Comparison of ENCODE assay signal across 15 mouse cellular contexts in the genomic region with DNA sequence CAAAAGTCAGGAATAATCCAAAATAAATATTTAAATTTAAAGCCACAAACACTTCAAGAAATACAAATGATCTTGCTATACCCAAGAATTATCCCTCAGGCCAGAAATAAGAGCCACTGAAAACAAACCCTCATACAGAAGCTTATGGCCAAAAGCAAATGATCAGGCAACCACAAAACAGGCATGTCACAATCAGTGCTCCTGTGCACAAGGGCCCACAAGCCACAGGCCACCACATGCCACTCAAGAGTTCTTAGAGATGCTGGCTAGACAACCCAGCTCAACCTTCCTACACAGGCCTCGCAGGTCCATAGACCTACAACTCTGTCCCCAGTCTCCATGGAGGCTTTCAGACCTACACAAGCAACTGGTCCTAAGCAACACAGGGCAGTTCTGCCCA.
DNase-seq lines count a peak whose midpoint lies in the region; ATAC-seq lines count a peak whose summit lies in the region.
"Had no signal": no experiment of that assay in that cellular context is flagged by ENCODE, and none has a peak within 500 bp of the region (broad histone marks: within the 10 kb centered on the region; RNA-seq: fewer than 3 reads in every experiment).

No protein-coding gene starts in this region.

- no peaks in the 10 kb centered on the region; the same call in 1 of the 2 replicates for H3K27me3 ChIP-seq in heart, embryonic 12.5 days (replicated peaks)
- H3K27me3 ChIP-seq in stomach, embryonic 16.5 days (ENCODE audit: control insufficient read depth, insufficient read depth, low read length), result no peaks in the 10 kb centered on the region
- H3K27me3 ChIP-seq: CH12.LX; liver, embryonic 15.5 days had no signal

- H3K9ac ChIP-seq in heart, embryonic 12.5 days, result peak overlapping the region; percentile 56
- peak overlapping the region; percentile 29; the same call in 1 of the 2 replicates for H3K9ac ChIP-seq in stomach, embryonic 16.5 days (ENCODE audit: low read length)
- H3K9ac ChIP-seq: hindbrain, embryonic 14.5 days; liver, embryonic 15.5 days had no signal

- no peak for DNase-seq in heart, adult 11 months
- peak; percentile 63 to 73 for DNase-seq in lung, adult 18-20 months
- no peak for DNase-seq in lung, postnatal 14 days
- DNase-seq in gastrocnemius, adult 18-20 months (ENCODE audit: low spot score), result no peak
- DNase-seq: adrenal gland, adult 8-10 months; cerebellum, postnatal 25 days; kidney, postnatal 36 days had no signal

- H3K4me1 ChIP-seq in heart, embryonic 12.5 days (replicated peaks), result peaks cover 99% of the 10 kb centered on the region
- peaks cover 62% of the 10 kb centered on the region for H3K4me1 ChIP-seq in stomach, embryonic 16.5 days (ENCODE audit: control insufficient read depth, insufficient read depth, low read length)

- ATAC-seq in heart, embryonic 12.5 days (ENCODE audit: insufficient number of reproducible peaks, low FRiP score), result no peak
- ATAC-seq in granulocyte monocyte progenitor cell, adult 5-6 weeks (replicated peaks; ENCODE audit: poor library complexity, severe bottlenecking), result peak; percentile 72
- no peak for ATAC-seq in stomach, embryonic 16.5 days (ENCODE audit: insufficient read depth, low FRiP score)
- ATAC-seq in erythroid progenitor cell, adult 5-6 weeks (replicated peaks; ENCODE audit: low FRiP score, poor library complexity, severe bottlenecking), result no peak

- peak overlapping the region; percentile 92 for H3K27ac ChIP-seq in heart, embryonic 12.5 days (ENCODE audit: poor library complexity, severe bottlenecking)
- H3K27ac ChIP-seq in stomach, embryonic 16.5 days (ENCODE audit: low read length), result peak overlapping the region; percentile 69
- H3K27ac ChIP-seq: hindbrain, embryonic 14.5 days; liver, embryonic 15.5 days had no signal

- H3K4me2 ChIP-seq in heart, embryonic 12.5 days, result 0 out of 2 replicates have a peak overlapping the region, but pooled peaks have one; percentile 21
- no peak overlapping the region for H3K4me2 ChIP-seq in stomach, embryonic 16.5 days (ENCODE audit: low read depth, low read length)
- H3K4me2 ChIP-seq: hindbrain, embryonic 14.5 days; liver, embryonic 15.5 days had no signal

- H3K9me3 ChIP-seq in heart, embryonic 12.5 days (replicated peaks), result no peaks in the 10 kb centered on the region
- H3K9me3 ChIP-seq in stomach, embryonic 16.5 days (replicated peaks; ENCODE audit: control insufficient read depth, low read length), result no peaks in the 10 kb centered on the region
- H3K9me3 ChIP-seq: liver, embryonic 15.5 days had no signal

- H3K4me3 ChIP-seq in heart, embryonic 12.5 days, result no peak overlapping the region
- no peak overlapping the region for H3K4me3 ChIP-seq in stomach, embryonic 16.5 days (replicated peaks; ENCODE audit: low read length)
- H3K4me3 ChIP-seq: erythroblast, embryonic 14.5 days; liver, embryonic 15.5 days had no signal

- peaks cover 51% of the 10 kb centered on the region for H3K36me3 ChIP-seq in heart, embryonic 12.5 days
- H3K36me3 ChIP-seq in stomach, embryonic 16.5 days (ENCODE audit: control insufficient read depth, insufficient read depth, low read length), result peaks cover 6% of the 10 kb centered on the region; the same call in 1 of the 2 replicates

- 81% methylated on average over 1 of the region's 1 CpGs for WGBS in heart, embryonic 12.5 days
- 80% methylated on average over 1 of the region's 1 CpGs for WGBS in stomach, embryonic 16.5 days

Comparison
In these comparisons a context has a peak if more than half of its experiments do, and no peak if none do; other contexts are left out.
1. DNase-seq: peak in lung, adult 18-20 months (2 of 2); none in heart, adult 11 months (single experiment), lung, postnatal 14 days (single experiment) and gastrocnemius, adult 18-20 months (single experiment).